Mouse (Mus musculus) limb, embryonic 13.5 days (tissue): ENCODE measurements around the gene Tpm1. TPM values are rescaled to one million over a fixed set of nuclear protein-coding genes. Genes with fewer than 3 reads are reported as not detected.

Source experiments
- ATAC-seq: fragments of 200-750 bp; cut with Nextera tagmentation; 2 replicates; pipeline ENCODE4 v1.8.0; 2017; ENCODE audit warnings: low read depth, moderate number of reproducible peaks, moderate TSS enrichment; ENCODE audit not compliant: low FRiP score
- H3K27ac ChIP-seq: fragments of 300-500 bp; sonication (generic); 2 replicates; pipeline ENCODE4 v1.5.1; 2015; ENCODE audit warnings: inconsistent platforms, mild to moderate bottlenecking, moderate library complexity
- H3K27me3 ChIP-seq: fragments of 300-500 bp; sonication (generic); 2 replicates; pipeline ENCODE4 v1.6.1; 2015; ENCODE audit warnings: mild to moderate bottlenecking, inconsistent platforms
- H3K36me3 ChIP-seq: fragments of 300-500 bp; sonication (generic); 2 replicates; pipeline ENCODE4 v1.6.1; 2015; ENCODE audit warnings: inconsistent platforms, mild to moderate bottlenecking, moderate library complexity
- H3K4me1 ChIP-seq: fragments of 300-500 bp; sonication (generic); 2 replicates; pipeline ENCODE4 v1.6.1; 2015; ENCODE audit warnings: inconsistent platforms
- H3K4me2 ChIP-seq: fragments of 300-500 bp; sonication (generic); replicated peaks from 2 replicates; pipeline ENCODE4 v1.6.1; 2015; ENCODE audit warnings: inconsistent platforms, mild to moderate bottlenecking, moderate library complexity
- H3K4me3 ChIP-seq: fragments of 300-500 bp; sonication (generic); 2 replicates; pipeline ENCODE4 v1.5.1; 2015; ENCODE audit warnings: moderate library complexity, mild to moderate bottlenecking, inconsistent platforms
- H3K9ac ChIP-seq: fragments of 300-500 bp; sonication (generic); 2 replicates; pipeline ENCODE4 v1.6.1; 2015; ENCODE audit warnings: mild to moderate bottlenecking, inconsistent platforms
- H3K9me3 ChIP-seq: fragments of 300-500 bp; sonication (generic); 2 replicates; pipeline ENCODE4 v1.6.1; 2016; ENCODE audit warnings: inconsistent platforms
- WGBS: fragments of 180-500 bp; shearing (Covaris S2); methylation state at CpG from one replicate; pipeline ENCODE4 v1.1.7; 2015; 5-methylcytosine and 5-hydroxymethylcytosine counted together
- polyA plus RNA-seq: library from polyadenylated mRNA; unstranded; fragments of >200 nt; fragmentation: Nextera tagmentation; extraction: Ambion mirVana; gene quantifications from 2 replicates; pipeline ENCODE4 v1.2.1, GENCODE M21; 2015

The Tpm1 gene
- polyA plus RNA-seq = 775 and 786 TPM in 2 replicates

GRCm38 (mm10) chr9:67049086-67049824 is at the start of gene Tpm1:
TSS of gene Tpm1 (minus strand) at chr9:67049406.
- ATAC-seq = peak; percentile 80
- peak within 1 kb of the TSS; percentile 93 for H3K9ac ChIP-seq
- H3K9me3 ChIP-seq = no peaks in the 10 kb centered on the region
- H3K27me3 ChIP-seq = peaks cover 31% of the 10 kb centered on the region
- H3K4me2 ChIP-seq = peak within 1 kb of the TSS; percentile 86
- H3K27ac ChIP-seq = peak within 1 kb of the TSS; percentile 84
- under 1% methylated on average over 51 of the region's 51 CpGs for WGBS
- H3K4me1 ChIP-seq = peaks cover 42% of the 10 kb centered on the region
- H3K4me3 ChIP-seq = peak within 1 kb of the TSS; percentile 78
- no peaks in the 10 kb centered on the region for H3K36me3 ChIP-seq

- no peaks in the 10 kb centered on the region for H3K27me3 ChIP-seq
- H3K36me3 ChIP-seq = no peaks in the 10 kb centered on the region
- H3K4me3 ChIP-seq = no peak overlapping the region
- H3K4me2 ChIP-seq = no peak overlapping the region
- WGBS = 84% methylated on average over 2 of the region's 2 CpGs
- peaks cover 35% of the 10 kb centered on the region for H3K4me1 ChIP-seq
- no peak overlapping the region for H3K27ac ChIP-seq
- ATAC-seq = no peak
- H3K9me3 ChIP-seq = no peaks in the 10 kb centered on the region
- H3K9ac ChIP-seq = no peak overlapping the region
Observed at GRCm38 (mm10) chr9:67094371-67094770, 45.2 kb upstream of the Tpm1 start.

DNA sequence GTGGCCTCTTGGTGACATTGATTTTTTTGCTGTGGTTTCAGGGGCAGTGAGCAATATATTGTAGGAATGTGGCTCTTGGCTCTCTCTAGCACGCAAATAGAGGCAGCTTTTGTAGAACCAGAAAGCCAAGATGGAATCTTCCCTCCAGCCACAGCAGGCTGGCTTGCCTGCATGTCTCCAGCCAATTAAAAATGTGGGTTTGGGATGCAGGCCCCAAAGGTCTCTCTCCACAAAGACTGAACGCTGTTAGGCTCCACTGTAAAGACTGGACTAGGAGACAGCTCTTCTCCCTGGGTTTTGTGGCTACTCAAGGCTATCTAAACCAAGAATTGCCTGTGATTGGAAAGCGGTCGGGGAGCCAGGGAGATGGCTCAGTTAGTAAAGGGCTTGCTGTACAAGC is 43.0 kb upstream of the Tpm1 start:
- Histone ChIP-seq H3K36me3 (no peaks in the 10 kb centered on the region), H3K9ac (no peak overlapping the region), H3K9me3 (no peaks in the 10 kb centered on the region), H3K4me1 (peaks cover 29% of the 10 kb centered on the region), H3K4me2 (no peak overlapping the region; the same call in 1 of the 2 replicates), H3K27me3 (no peaks in the 10 kb centered on the region), H3K4me3 (no peak overlapping the region), H3K27ac (peak overlapping the region; percentile 72)
- 58% methylated on average over 4 of the region's 4 CpGs for WGBS
- ATAC-seq = no peak

GRCm38 (mm10) chr9:67091598-67091997 is 42.4 kb upstream of the Tpm1 start:
- H3K27me3 ChIP-seq = no peaks in the 10 kb centered on the region
- no peak overlapping the region for H3K27ac ChIP-seq
- no peaks in the 10 kb centered on the region for H3K36me3 ChIP-seq
- no peak overlapping the region for H3K4me3 ChIP-seq
- no peaks in the 10 kb centered on the region for H3K9me3 ChIP-seq
- no peak overlapping the region; the same call in 1 of the 2 replicates for H3K4me2 ChIP-seq
- ATAC-seq = no peak
- peaks cover 29% of the 10 kb centered on the region for H3K4me1 ChIP-seq
- H3K9ac ChIP-seq = no peak overlapping the region
- 41% methylated on average over 7 of the region's 7 CpGs for WGBS

- WGBS = 89% methylated on average over 11 of the region's 11 CpGs
Observed at GRCm38 (mm10) chr9:67091151-67091550, 41.9 kb upstream of the Tpm1 start.

GRCm38 (mm10) chr9:67090633-67091045 is 41.4 kb upstream of the Tpm1 start:
- no peaks in the 10 kb centered on the region for H3K27me3 ChIP-seq
- peaks cover 29% of the 10 kb centered on the region for H3K4me1 ChIP-seq
- no peaks in the 10 kb centered on the region for H3K36me3 ChIP-seq
- H3K27ac ChIP-seq = no peak overlapping the region
- no peak overlapping the region for H3K4me2 ChIP-seq
- no peak overlapping the region for H3K9ac ChIP-seq
- no peaks in the 10 kb centered on the region for H3K9me3 ChIP-seq
- 92% methylated on average over 1 of the region's 1 CpGs for WGBS
- no peak for ATAC-seq
- H3K4me3 ChIP-seq = no peak overlapping the region

More at GRCm38 (mm10) chr9:67091151-67091550, 41.9 kb upstream of the Tpm1 start:
- peaks cover 29% of the 10 kb centered on the region for H3K4me1 ChIP-seq
- H3K27me3 ChIP-seq = no peaks in the 10 kb centered on the region
- no peak overlapping the region for H3K4me2 ChIP-seq
- H3K4me3 ChIP-seq = no peak overlapping the region
- ATAC-seq = no peak
- no peak overlapping the region for H3K9ac ChIP-seq
- H3K36me3 ChIP-seq = no peaks in the 10 kb centered on the region
- H3K27ac ChIP-seq = no peak overlapping the region
- H3K9me3 ChIP-seq = no peaks in the 10 kb centered on the region

DNA sequence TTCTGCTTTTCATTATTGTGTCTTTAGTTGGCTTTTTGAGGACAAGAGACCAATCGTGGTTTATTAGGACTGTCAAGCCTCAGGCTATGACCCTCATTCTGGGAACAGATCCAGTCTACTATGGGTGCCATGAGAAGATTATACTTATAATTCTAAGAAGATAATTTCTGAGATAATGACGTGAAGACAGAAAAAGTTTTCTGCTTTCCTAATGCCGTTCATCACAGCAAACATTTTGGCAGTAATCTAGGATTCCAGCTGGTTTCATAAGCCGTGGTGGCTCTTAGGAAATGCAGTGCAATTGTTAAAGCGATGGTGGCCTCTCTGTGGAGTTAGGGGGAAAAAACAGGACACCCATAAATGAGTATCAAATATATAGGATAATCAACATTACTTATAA is 40.0 kb upstream of the Tpm1 start:
- no peak overlapping the region for H3K4me3 ChIP-seq
- H3K9me3 ChIP-seq = no peaks in the 10 kb centered on the region
- no peak for ATAC-seq
- H3K4me2 ChIP-seq = no peak overlapping the region
- no peak overlapping the region for H3K27ac ChIP-seq
- H3K4me1 ChIP-seq = peaks cover 29% of the 10 kb centered on the region
- H3K27me3 ChIP-seq = no peaks in the 10 kb centered on the region
- no peaks in the 10 kb centered on the region for H3K36me3 ChIP-seq
- 54% methylated on average over 5 of the region's 5 CpGs for WGBS
- no peak overlapping the region for H3K9ac ChIP-seq

DNA sequence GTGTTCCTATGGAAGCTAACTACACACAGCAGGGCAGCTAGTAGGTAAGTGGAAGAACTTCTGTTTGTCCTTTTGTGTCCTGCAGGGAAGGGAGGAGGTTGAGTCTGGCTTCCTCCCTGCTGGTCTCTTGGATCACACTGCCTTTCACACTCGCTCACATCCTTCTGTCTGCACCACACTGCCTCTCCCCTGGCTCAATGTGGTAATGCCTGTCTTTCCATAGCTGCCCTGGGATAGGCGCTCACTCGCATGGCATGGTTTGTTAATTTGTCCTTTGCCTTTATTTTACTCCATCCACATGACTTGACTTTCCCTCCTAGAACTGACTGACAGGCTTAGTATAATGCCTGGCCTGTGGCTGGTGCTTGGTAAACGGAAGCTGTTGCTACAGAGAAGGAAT is 34.6 kb upstream of the Tpm1 start:
- no peaks in the 10 kb centered on the region for H3K36me3 ChIP-seq
- H3K4me3 ChIP-seq = no peak overlapping the region
- H3K27me3 ChIP-seq = no peaks in the 10 kb centered on the region
- no peak for ATAC-seq
- no peak overlapping the region; the same call in 1 of the 2 replicates for H3K27ac ChIP-seq
- 59% methylated on average over 4 of the region's 4 CpGs for WGBS
- H3K4me1 ChIP-seq = peaks cover 17% of the 10 kb centered on the region
- no peaks in the 10 kb centered on the region for H3K9me3 ChIP-seq
- no peak overlapping the region for H3K9ac ChIP-seq
- H3K4me2 ChIP-seq = no peak overlapping the region

DNA sequence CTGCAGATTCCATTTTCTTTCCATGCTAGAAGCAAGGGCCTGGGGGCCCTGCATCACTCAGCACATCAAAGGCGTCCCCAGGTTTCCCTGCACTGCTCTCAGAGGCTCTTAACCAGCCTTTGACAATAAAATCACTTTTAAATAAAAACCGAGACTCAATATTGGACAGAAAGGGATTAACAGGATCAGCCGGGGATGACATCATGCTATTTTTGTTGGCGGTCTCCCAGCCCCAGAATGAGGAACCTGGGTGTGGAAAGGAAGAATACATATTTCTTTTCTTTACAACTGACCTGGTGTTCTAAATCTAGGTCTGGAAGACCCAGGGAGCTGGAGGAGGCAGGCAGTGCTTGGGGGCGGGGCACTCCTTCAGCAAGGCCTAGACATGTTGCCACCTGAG is 32.5 kb upstream of the Tpm1 start:
- Histone ChIP-seq H3K4me3 (no peak overlapping the region), H3K4me2 (no peak overlapping the region), H3K9me3 (no peaks in the 10 kb centered on the region), H3K27me3 (no peaks in the 10 kb centered on the region), H3K9ac (no peak overlapping the region), H3K36me3 (no peaks in the 10 kb centered on the region), H3K27ac (peak overlapping the region; percentile 83; the same call in 1 of the 2 replicates), H3K4me1 (peaks cover 35% of the 10 kb centered on the region)
- WGBS = 22% methylated on average over 5 of the region's 5 CpGs
- ATAC-seq = peak; percentile 85

GRCm38 (mm10) chr9:67077658-67078319 is 28.6 kb upstream of the Tpm1 start:
- H3K9ac ChIP-seq = peak overlapping the region; percentile 5; the same call in 1 of the 2 replicates

GRCm38 (mm10) chr9:67077266-67077657 is 28.1 kb upstream of the Tpm1 start:
- Histone ChIP-seq H3K9ac (no peak overlapping the region), H3K9me3 (no peaks in the 10 kb centered on the region), H3K27me3 (no peaks in the 10 kb centered on the region), H3K27ac (no peak overlapping the region), H3K4me3 (no peak overlapping the region), H3K36me3 (no peaks in the 10 kb centered on the region), H3K4me2 (no peak overlapping the region), H3K4me1 (peaks cover 34% of the 10 kb centered on the region)
- WGBS = 65% methylated on average over 7 of the region's 7 CpGs
- no peak for ATAC-seq

More at GRCm38 (mm10) chr9:67077658-67078319, 28.6 kb upstream of the Tpm1 start:
- no peaks in the 10 kb centered on the region for H3K27me3 ChIP-seq
- 17% methylated on average over 8 of the region's 8 CpGs for WGBS
- no peak overlapping the region for H3K4me3 ChIP-seq
- peaks cover 35% of the 10 kb centered on the region for H3K4me1 ChIP-seq
- H3K27ac ChIP-seq = peak overlapping the region; percentile 44; the same call in 1 of the 2 replicates
- ATAC-seq = peak; percentile 74
- H3K4me2 ChIP-seq = peak overlapping the region; percentile 27
- no peaks in the 10 kb centered on the region for H3K9me3 ChIP-seq
- H3K36me3 ChIP-seq = no peaks in the 10 kb centered on the region

DNA sequence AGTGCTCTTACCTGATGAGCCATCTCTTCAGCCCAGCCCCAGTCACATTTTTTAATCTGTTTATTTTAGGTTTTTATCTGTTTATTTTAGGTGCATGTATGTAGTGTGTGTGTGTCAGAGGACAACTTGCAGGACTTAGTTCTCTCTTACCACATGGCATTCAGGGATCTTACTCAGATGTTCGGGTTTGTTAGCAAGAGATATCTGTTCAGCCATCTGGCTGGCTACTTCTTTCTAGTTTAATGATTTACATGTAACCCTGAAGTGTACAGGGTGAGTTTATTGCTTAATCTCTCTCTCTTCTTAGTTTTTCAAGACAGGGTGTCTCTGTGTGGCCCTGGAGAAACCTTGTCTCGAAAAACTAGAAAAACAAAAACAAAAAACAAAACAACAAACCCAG is 23.0 kb upstream of the Tpm1 start:
- WGBS = 52% methylated on average over 2 of the region's 2 CpGs
- Histone ChIP-seq H3K4me3 (no peak overlapping the region), H3K27ac (no peak overlapping the region), H3K27me3 (no peaks in the 10 kb centered on the region), H3K4me2 (no peak overlapping the region), H3K9ac (no peak overlapping the region), H3K9me3 (no peaks in the 10 kb centered on the region), H3K4me1 (peaks cover 8% of the 10 kb centered on the region), H3K36me3 (no peaks in the 10 kb centered on the region)
- ATAC-seq = no peak
